Comparison of ENCODE assay signal across 20 mouse cellular contexts in the genomic region with DNA sequence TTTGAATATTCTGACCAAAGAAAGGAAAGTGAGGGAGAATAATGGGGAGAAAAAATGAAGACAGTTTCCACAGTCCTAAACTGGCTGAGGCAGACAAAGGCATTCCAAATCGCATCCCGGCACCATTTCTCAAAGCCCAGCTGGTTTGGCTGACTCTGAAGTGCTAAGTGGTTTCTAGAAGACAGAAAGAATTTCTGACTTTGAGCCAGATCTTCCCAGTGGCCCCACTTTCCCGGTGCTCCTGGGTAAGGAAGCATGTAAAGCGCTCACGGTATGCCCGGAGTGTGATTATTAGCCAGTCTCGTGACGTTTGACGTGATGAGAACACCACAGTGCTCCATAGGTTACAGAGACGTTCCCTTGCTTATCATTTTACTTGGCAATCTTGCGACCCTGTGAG.
DNase-seq lines count a peak whose midpoint lies in the region; ATAC-seq and TF ChIP-seq lines count a peak whose summit lies in the region.
"Had no signal": no experiment of that assay in that cellular context is flagged by ENCODE, and none has a peak within 500 bp of the region (broad histone marks: within the 10 kb centered on the region; RNA-seq: fewer than 3 reads in every experiment).

No protein-coding gene starts in this region.

- 73% methylated on average over 11 of the region's 11 CpGs for WGBS in forebrain, embryonic 13.5 days
- WGBS in forebrain, embryonic 12.5 days = 86% methylated on average over 11 of the region's 11 CpGs
- WGBS in heart, postnatal 0 days = 33% methylated on average over 11 of the region's 11 CpGs

- no peak overlapping the region for H3K27ac ChIP-seq in forebrain, embryonic 13.5 days
- H3K27ac ChIP-seq in forebrain, embryonic 12.5 days = no peak overlapping the region
- peak overlapping the region; percentile 18; the same call in 1 of the 2 replicates for H3K27ac ChIP-seq in heart, postnatal 0 days (ENCODE audit: low read depth)
- H3K27ac ChIP-seq: embryonic facial prominence, embryonic 13.5 days; hindbrain, embryonic 15.5 days; midbrain, embryonic 10.5 days; neural tube, embryonic 13.5 days had no signal

- TF ChIP-seq CTCF in heart, postnatal 0 days (IDR thresholded peaks at IDR 0.05; ENCODE audit: low read depth) = no peak

- H3K4me3 ChIP-seq in forebrain, embryonic 13.5 days = no peak overlapping the region
- no peak overlapping the region for H3K4me3 ChIP-seq in forebrain, embryonic 12.5 days (replicated peaks)
- no peak overlapping the region for H3K4me3 ChIP-seq in heart, postnatal 0 days (ENCODE audit: low read depth, low read length)
- H3K4me3 ChIP-seq: embryonic facial prominence, embryonic 13.5 days; hindbrain, embryonic 15.5 days; midbrain, embryonic 10.5 days; neural tube, embryonic 13.5 days had no signal

- no peak overlapping the region for H3K9ac ChIP-seq in forebrain, embryonic 13.5 days
- no peak overlapping the region for H3K9ac ChIP-seq in forebrain, embryonic 12.5 days
- H3K9ac ChIP-seq in heart, postnatal 0 days (replicated peaks; ENCODE audit: low read depth, low read length) = no peak overlapping the region
- H3K9ac ChIP-seq: embryonic facial prominence, embryonic 13.5 days; hindbrain, embryonic 15.5 days; liver, postnatal 0 days; neural tube, embryonic 13.5 days had no signal

- DNase-seq in heart, postnatal 0 days (ENCODE audit: low spot score) = peak; percentile 53
- DNase-seq in heart, adult 8-10 months (ENCODE audit: low spot score) = no peak
- DNase-seq in lung, adult 18-20 months = peak; percentile 1 to 3
- no peak for DNase-seq in lung, postnatal 25 days (ENCODE audit: low spot score)
- peak; percentile 45 for DNase-seq in brain, adult 2 months (ENCODE audit: low read depth, low spot score)
- DNase-seq in adrenal gland, postnatal 25 days = no peak
- DNase-seq: adrenal gland, postnatal 10 days; cerebellum, adult 2 months; kidney, adult 2 months; kidney, postnatal 4 days; liver; liver, postnatal 0 days; spleen, adult 18-20 months; thymus, adult 18-20 months had no signal

- H3K4me2 ChIP-seq in forebrain, embryonic 13.5 days = no peak overlapping the region
- no peak overlapping the region for H3K4me2 ChIP-seq in forebrain, embryonic 12.5 days
- H3K4me2 ChIP-seq in heart, postnatal 0 days (ENCODE audit: low read depth, low read length) = no peak overlapping the region
- H3K4me2 ChIP-seq: embryonic facial prominence, embryonic 13.5 days; hindbrain, embryonic 15.5 days; neural tube, embryonic 13.5 days had no signal

- no peaks in the 10 kb centered on the region for H3K36me3 ChIP-seq in forebrain, embryonic 13.5 days (ENCODE audit: poor library complexity, severe bottlenecking)
- H3K36me3 ChIP-seq in forebrain, embryonic 12.5 days (replicated peaks) = no peaks in the 10 kb centered on the region
- H3K36me3 ChIP-seq in heart, postnatal 0 days (replicated peaks; ENCODE audit: control insufficient read depth, insufficient read depth, low read length) = no peaks in the 10 kb centered on the region
- H3K36me3 ChIP-seq: embryonic facial prominence, embryonic 13.5 days; hindbrain, embryonic 15.5 days; midbrain, embryonic 10.5 days; neural tube, embryonic 13.5 days had no signal

- peak; percentile 67 for TF ChIP-seq EP300 in heart, postnatal 0 days (IDR thresholded peaks at IDR 0.05; ENCODE audit: low read depth)

- no peaks in the 10 kb centered on the region for H3K27me3 ChIP-seq in forebrain, embryonic 13.5 days
- H3K27me3 ChIP-seq in forebrain, embryonic 12.5 days = no peaks in the 10 kb centered on the region
- no peaks in the 10 kb centered on the region for H3K27me3 ChIP-seq in heart, postnatal 0 days (ENCODE audit: control insufficient read depth, insufficient read depth, low read length)
- H3K27me3 ChIP-seq: embryonic facial prominence, embryonic 13.5 days; hindbrain, embryonic 15.5 days; neural tube, embryonic 13.5 days had no signal

- ATAC-seq in forebrain, embryonic 13.5 days = 0 out of 2 replicates have a peak, but pooled peaks have one; percentile 48
- ATAC-seq in forebrain, embryonic 12.5 days (ENCODE audit: low FRiP score) = no peak
- peak; percentile 77 for ATAC-seq in heart, postnatal 0 days (ENCODE audit: insufficient read depth, low read depth)
- ATAC-seq: liver, postnatal 0 days had no signal

- no peaks in the 10 kb centered on the region for H3K9me3 ChIP-seq in forebrain, embryonic 13.5 days (replicated peaks)
- no peaks in the 10 kb centered on the region for H3K9me3 ChIP-seq in forebrain, embryonic 12.5 days
- no peaks in the 10 kb centered on the region for H3K9me3 ChIP-seq in heart, postnatal 0 days (replicated peaks; ENCODE audit: control insufficient read depth, low read length)
- H3K9me3 ChIP-seq: embryonic facial prominence, embryonic 13.5 days; hindbrain, embryonic 15.5 days; midbrain, embryonic 10.5 days; neural tube, embryonic 13.5 days had no signal

- H3K4me1 ChIP-seq in forebrain, embryonic 13.5 days = peaks cover 6% of the 10 kb centered on the region; the same call in 1 of the 2 replicates
- no peaks in the 10 kb centered on the region for H3K4me1 ChIP-seq in forebrain, embryonic 12.5 days
- H3K4me1 ChIP-seq in heart, postnatal 0 days (ENCODE audit: control insufficient read depth, insufficient read depth) = 0 out of 2 replicates have a peak, but pooled peaks cover 14% of the 10 kb centered on the region
- H3K4me1 ChIP-seq: embryonic facial prominence, embryonic 13.5 days; midbrain, embryonic 10.5 days had no signal

Comparison
In these comparisons a context has a peak if more than half of its experiments do, and no peak if none do; other contexts are left out.
1. DNase-seq: peak in heart, postnatal 0 days (single experiment), lung, adult 18-20 months (2 of 2) and brain, adult 2 months (single experiment); none in heart, adult 8-10 months (single experiment), lung, postnatal 25 days (single experiment) and adrenal gland, postnatal 25 days (single experiment).